Mouse (Mus musculus) left cerebral cortex, postnatal 14 days (tissue): Measurements from ENCODE around the gene Trove2. TPM values are rescaled to one million over a fixed set of nuclear protein-coding genes. Genes with fewer than 3 reads are reported as not detected.
A peak's percentile ranks its signal among the peaks of the same experiment; 100 is the strongest.

ENCODE experiments used
- DNase-seq, 2 experiments: peaks; one replicate each; pipeline ENCODE4 v3.0.0; 2021 to 2022; ENCODE audit warnings: low spot score in 2 of 2, mixed read lengths in 1 of 2
- intact Hi-C: fragments of 180-260 bp; cut with DNase I; formaldehyde crosslinking; loops from one replicate; pipeline ENCODE4 v1.15.1; 2025
- long read RNA-seq, 2 experiments: library from polyadenylated mRNA; stranded (forward); transcript quantifications; one replicate each; pipeline ENCODE4 v2.0.0; 2021
- total RNA-seq, 2 experiments: library from RNA; stranded (reverse); gene quantifications; 2 replicates each; pipeline ENCODE4 v1.2.3; 2021

Trove2 gene
- total RNA-seq, result 10 to 100 TPM; 26.7 to 27.7 TPM
- long read RNA-seq, experiment 1, full-length matches to known transcripts, result 8 of 10 reads
- long read RNA-seq, experiment 1, partial matches to known transcripts, result 0 of 10 reads
- long read RNA-seq, experiment 1, other reads (novel, unspliced or antisense), result 2 of 10 reads
- long read RNA-seq, experiment 2, full-length matches to known transcripts, result 3 of 10 reads
- long read RNA-seq, experiment 2, partial matches to known transcripts, result 1 of 10 reads
- long read RNA-seq, experiment 2, other reads (novel, unspliced or antisense), result 6 of 10 reads

- intact Hi-C loops, result no loop called here
- peak; percentile 96 to 99 for DNase-seq
Measured at GRCm38 (mm10) chr1:143776446-143777411, at the start of gene Trove2, which contains the start of gene Uchl5. TSS of gene Trove2 (minus strand) at chr1:143777068. TSS of gene Uchl5 (plus strand) at chr1:143777272.

- DNase-seq, result no peak
- intact Hi-C loops, result no loop called here
Measured at GRCm38 (mm10) chr1:143822677-143823076, 45.8 kb upstream of the Trove2 start.

GRCm38 (mm10) chr1:143820096-143820877, 43.4 kb upstream of the Trove2 start:
- DNase-seq, result no peak
- intact Hi-C loops, result no loop called here

- DNase-seq, result peak; percentile 60 to 80
- intact Hi-C loops, result loop anchor here (1.0 kb wide), 1 partner anchor 192 kb away; no protein-coding TSS in a partner anchor
Measured at GRCm38 (mm10) chr1:143813676-143814360, 37.0 kb upstream of the Trove2 start.

GRCm38 (mm10) chr1:143809062-143809461, 32.2 kb upstream of the Trove2 start:
- intact Hi-C loops, result no loop called here
- DNase-seq, result no peak

- peak; percentile 69 to 86 for DNase-seq
- intact Hi-C loops, result loop anchor here (2.0 to 5.0 kb wide), 3 partner anchors 203 to 579 kb away; no protein-coding TSS in a partner anchor
Measured at GRCm38 (mm10) chr1:143803537-143803936, 26.7 kb upstream of the Trove2 start.

- intact Hi-C loops, result no loop called here
- no peak for DNase-seq
Measured at GRCm38 (mm10) chr1:143788584-143789227, 11.8 kb upstream of the Trove2 start.

- DNase-seq, result no peak
- intact Hi-C loops, result no loop called here
Measured at GRCm38 (mm10) chr1:143777558-143778218, 820 bp upstream of the Trove2 start.

- peak in 1 of 2 experiments; percentile 30 for DNase-seq
- intact Hi-C loops, result no loop called here
Measured at GRCm38 (mm10) chr1:143773909-143774308, 3.0 kb downstream of the Trove2 start.

GRCm38 (mm10) chr1:143773082-143773481, 3.8 kb downstream of the Trove2 start:
- intact Hi-C loops, result no loop called here
- DNase-seq, result no peak

GRCm38 (mm10) chr1:143770444-143771109, 6.3 kb downstream of the Trove2 start:
- no peak for DNase-seq
- intact Hi-C loops, result no loop called here

GRCm38 (mm10) chr1:143766238-143766637, 10.6 kb downstream of the Trove2 start:
- no peak for DNase-seq

GRCm38 (mm10) chr1:143765801-143766200, 11.1 kb downstream of the Trove2 start:
- DNase-seq, result no peak
- intact Hi-C loops, result no loop called here

More at GRCm38 (mm10) chr1:143766238-143766637, 10.6 kb downstream of the Trove2 start:
- intact Hi-C loops, result no loop called here

- DNase-seq, result peak in 1 of 2 experiments; percentile 28
- intact Hi-C loops, result no loop called here
Measured at GRCm38 (mm10) chr1:143764443-143764842, 12.4 kb downstream of the Trove2 start.

GRCm38 (mm10) chr1:143762159-143762558, 14.7 kb downstream of the Trove2 start:
- DNase-seq, result no peak
- intact Hi-C loops, result no loop called here

GRCm38 (mm10) chr1:143745871-143746270, 31.0 kb downstream of the Trove2 start:
- DNase-seq, result no peak
- intact Hi-C loops, result no loop called here

- intact Hi-C loops, result no loop called here
- DNase-seq, result no peak
Measured at GRCm38 (mm10) chr1:143742186-143742585, 34.7 kb downstream of the Trove2 start.
